Mouse (Mus musculus): ENCODE measurements at regions not wholly inside any gene's neighbourhood (a gene's known extent, or its start where the extent isn't known, plus 50 kb on each side); places are given as distances from the start of the nearest gene placed in this dataset.
A peak's percentile ranks its signal among the peaks of the same experiment; 100 is the strongest.

GRCm38 (mm10) chr4:131429356-131429755, 408.7 kb downstream of the Ptpru start:
- H3K4me1 ChIP-seq (ENCODE audit: control insufficient read depth, insufficient read depth, low read length), result no peaks in the 10 kb centered on the region
- H3K27ac ChIP-seq (ENCODE audit: control insufficient read depth, insufficient read depth, low read depth, low read length), result no peak overlapping the region
- H3K4me3 ChIP-seq (ENCODE audit: control insufficient read depth, low read depth, low read length), result no peak overlapping the region
- H3K36me3 ChIP-seq (ENCODE audit: control insufficient read depth, insufficient read depth, low read length), result no peaks in the 10 kb centered on the region
- TF ChIP-seq CTCF (IDR thresholded peaks at IDR 0.05; ENCODE audit: control insufficient read depth, insufficient read depth, insufficient replicate concordance, low read depth, low read length) (no peak), POLR2A (IDR thresholded peaks at IDR 0.05; ENCODE audit: control insufficient read depth, low read depth, low read length) (no peak)
- no peaks in the 10 kb centered on the region for H3K27me3 ChIP-seq (ENCODE audit: control insufficient read depth, insufficient read depth, low read length)

- Histone ChIP-seq H3K27ac (ENCODE audit: control insufficient read depth, insufficient read depth, low read depth, low read length) (no peak overlapping the region), H3K27me3 (ENCODE audit: control insufficient read depth, insufficient read depth, low read length) (no peaks in the 10 kb centered on the region), H3K36me3 (ENCODE audit: control insufficient read depth, insufficient read depth, low read length) (no peaks in the 10 kb centered on the region), H3K4me1 (ENCODE audit: control insufficient read depth, insufficient read depth, low read length) (no peaks in the 10 kb centered on the region), H3K4me3 (ENCODE audit: control insufficient read depth, low read depth, low read length) (no peak overlapping the region)
- TF ChIP-seq POLR2A (IDR thresholded peaks at IDR 0.05; ENCODE audit: control insufficient read depth, low read depth, low read length) (no peak), CTCF (IDR thresholded peaks at IDR 0.05; ENCODE audit: control insufficient read depth, insufficient read depth, insufficient replicate concordance, low read depth, low read length) (no peak)
Measured at GRCm38 (mm10) chr4:131430420-131430819, 407.7 kb downstream of the Ptpru start.

GRCm38 (mm10) chr4:131431188-131431587, 406.9 kb downstream of the Ptpru start:
- H3K36me3 ChIP-seq (ENCODE audit: control insufficient read depth, insufficient read depth, low read length), result no peaks in the 10 kb centered on the region
- H3K27ac ChIP-seq (ENCODE audit: control insufficient read depth, insufficient read depth, low read depth, low read length), result no peak overlapping the region
- no peaks in the 10 kb centered on the region for H3K27me3 ChIP-seq (ENCODE audit: control insufficient read depth, insufficient read depth, low read length)
- H3K4me1 ChIP-seq (ENCODE audit: control insufficient read depth, insufficient read depth, low read length), result no peaks in the 10 kb centered on the region
- TF ChIP-seq POLR2A (IDR thresholded peaks at IDR 0.05; ENCODE audit: control insufficient read depth, low read depth, low read length), result no peak
- peak; percentile 74; the same call in 1 of the 2 replicates for TF ChIP-seq CTCF (IDR thresholded peaks at IDR 0.05; ENCODE audit: control insufficient read depth, insufficient read depth, insufficient replicate concordance, low read depth, low read length)
- H3K4me3 ChIP-seq (ENCODE audit: control insufficient read depth, low read depth, low read length), result no peak overlapping the region

- TF ChIP-seq POLR2A (IDR thresholded peaks at IDR 0.05; ENCODE audit: control insufficient read depth, low read depth, low read length), result no peak
- no peak for TF ChIP-seq CTCF (IDR thresholded peaks at IDR 0.05; ENCODE audit: control insufficient read depth, insufficient read depth, insufficient replicate concordance, low read depth, low read length)
- Histone ChIP-seq H3K4me3 (ENCODE audit: control insufficient read depth, low read depth, low read length) (no peak overlapping the region), H3K4me1 (ENCODE audit: control insufficient read depth, insufficient read depth, low read length) (no peaks in the 10 kb centered on the region), H3K27me3 (ENCODE audit: control insufficient read depth, insufficient read depth, low read length) (no peaks in the 10 kb centered on the region), H3K27ac (ENCODE audit: control insufficient read depth, insufficient read depth, low read depth, low read length) (no peak overlapping the region), H3K36me3 (ENCODE audit: control insufficient read depth, insufficient read depth, low read length) (no peaks in the 10 kb centered on the region)
Measured at GRCm38 (mm10) chr4:131432591-131433177, 405.4 kb downstream of the Ptpru start.

- Histone ChIP-seq H3K4me3 (ENCODE audit: control insufficient read depth, low read depth, low read length) (no peak overlapping the region), H3K4me1 (ENCODE audit: control insufficient read depth, insufficient read depth, low read length) (peaks cover 2% of the 10 kb centered on the region; the same call in 1 of the 2 replicates), H3K27me3 (ENCODE audit: control insufficient read depth, insufficient read depth, low read length) (no peaks in the 10 kb centered on the region), H3K27ac (ENCODE audit: control insufficient read depth, insufficient read depth, low read depth, low read length) (no peak overlapping the region), H3K36me3 (ENCODE audit: control insufficient read depth, insufficient read depth, low read length) (no peaks in the 10 kb centered on the region)
- TF ChIP-seq CTCF (IDR thresholded peaks at IDR 0.05; ENCODE audit: control insufficient read depth, insufficient read depth, insufficient replicate concordance, low read depth, low read length), result no peak
- no peak for TF ChIP-seq POLR2A (IDR thresholded peaks at IDR 0.05; ENCODE audit: control insufficient read depth, low read depth, low read length)
Measured at GRCm38 (mm10) chr4:131435222-131435621, 402.9 kb downstream of the Ptpru start.

GRCm38 (mm10) chr4:131438403-131438802, 399.7 kb downstream of the Ptpru start:
- H3K27ac ChIP-seq (ENCODE audit: control insufficient read depth, insufficient read depth, low read depth, low read length), result no peak overlapping the region
- H3K4me1 ChIP-seq (ENCODE audit: control insufficient read depth, insufficient read depth, low read length), result peaks cover 2% of the 10 kb centered on the region; the same call in 1 of the 2 replicates
- no peaks in the 10 kb centered on the region for H3K27me3 ChIP-seq (ENCODE audit: control insufficient read depth, insufficient read depth, low read length)
- TF ChIP-seq POLR2A (IDR thresholded peaks at IDR 0.05; ENCODE audit: control insufficient read depth, low read depth, low read length), result no peak
- no peak for TF ChIP-seq CTCF (IDR thresholded peaks at IDR 0.05; ENCODE audit: control insufficient read depth, insufficient read depth, insufficient replicate concordance, low read depth, low read length)
- no peak overlapping the region for H3K4me3 ChIP-seq (ENCODE audit: control insufficient read depth, low read depth, low read length)
- no peaks in the 10 kb centered on the region for H3K36me3 ChIP-seq (ENCODE audit: control insufficient read depth, insufficient read depth, low read length)

GRCm38 (mm10) chr4:131438883-131439282, 399.2 kb downstream of the Ptpru start:
- peaks cover 2% of the 10 kb centered on the region; the same call in 1 of the 2 replicates for H3K4me1 ChIP-seq (ENCODE audit: control insufficient read depth, insufficient read depth, low read length)
- H3K27me3 ChIP-seq (ENCODE audit: control insufficient read depth, insufficient read depth, low read length), result no peaks in the 10 kb centered on the region
- H3K4me3 ChIP-seq (ENCODE audit: control insufficient read depth, low read depth, low read length), result no peak overlapping the region
- TF ChIP-seq POLR2A (IDR thresholded peaks at IDR 0.05; ENCODE audit: control insufficient read depth, low read depth, low read length) (no peak), CTCF (IDR thresholded peaks at IDR 0.05; ENCODE audit: control insufficient read depth, insufficient read depth, insufficient replicate concordance, low read depth, low read length) (no peak)
- H3K36me3 ChIP-seq (ENCODE audit: control insufficient read depth, insufficient read depth, low read length), result no peaks in the 10 kb centered on the region
- no peak overlapping the region for H3K27ac ChIP-seq (ENCODE audit: control insufficient read depth, insufficient read depth, low read depth, low read length)

Data from testis, adult 2 months (tissue).